In genomic region chr17:57010911-57011235, GRCm38 (mm10) we compare ENCODE assay signal across 7 mouse cellular contexts. TPM values are rescaled to one million over a fixed set of nuclear protein-coding genes. Genes with fewer than 3 reads are reported as not detected.
DNase-seq lines count a peak whose midpoint lies in the region; ATAC-seq and TF ChIP-seq lines count a peak whose summit lies in the region.

No protein-coding gene starts in this region.

- H3K4me1 ChIP-seq in spleen, adult 2 months (ENCODE audit: control insufficient read depth, insufficient read depth, insufficient read length), result peaks cover 4% of the 10 kb centered on the region; the same call in 1 of the 2 replicates
- H3K4me1 ChIP-seq in forebrain, embryonic 11.5 days (replicated peaks; ENCODE audit: control insufficient read depth, insufficient read depth, low read length), result peaks cover 11% of the 10 kb centered on the region
- H3K4me1 ChIP-seq in limb, embryonic 15.5 days, result peaks cover 19% of the 10 kb centered on the region
- peaks cover 6% of the 10 kb centered on the region; the same call in 1 of the 2 replicates for H3K4me1 ChIP-seq in stomach, embryonic 15.5 days

- no peak for DNase-seq in spleen, adult 2 months (ENCODE audit: low read depth in 1 of 2, low spot score in 2 of 2)
- no peak for DNase-seq in spleen, postnatal 10 days (ENCODE audit: low spot score in 2 of 2)
- DNase-seq in forebrain, embryonic 11.5 days (ENCODE audit: low spot score), result no peak
- DNase-seq in cerebellum, adult 18-20 months, result no peak
- no peak for DNase-seq in MN1 (ENCODE audit: low spot score)

- no peak for TF ChIP-seq POLR2A in spleen, adult 2 months (IDR thresholded peaks at IDR 0.05; ENCODE audit: low read depth, low read length)

- no peaks in the 10 kb centered on the region for H3K27me3 ChIP-seq in spleen, adult 2 months (ENCODE audit: control insufficient read depth, insufficient read depth, low read length)
- H3K27me3 ChIP-seq in forebrain, embryonic 11.5 days (ENCODE audit: control insufficient read depth, insufficient read depth, low read length), result no peaks in the 10 kb centered on the region
- no peaks in the 10 kb centered on the region for H3K27me3 ChIP-seq in limb, embryonic 15.5 days
- no peaks in the 10 kb centered on the region for H3K27me3 ChIP-seq in stomach, embryonic 15.5 days (replicated peaks)

- H3K4me3 ChIP-seq in spleen, adult 2 months (ENCODE audit: extremely low read depth, insufficient read depth, insufficient read length), result peak overlapping the region; percentile 98
- peak overlapping the region; percentile 76 for H3K4me3 ChIP-seq in forebrain, embryonic 11.5 days (ENCODE audit: low read depth, low read length)
- peak overlapping the region; percentile 75 for H3K4me3 ChIP-seq in limb, embryonic 15.5 days
- peak overlapping the region; percentile 70 for H3K4me3 ChIP-seq in stomach, embryonic 15.5 days (replicated peaks)

- peak overlapping the region; percentile 89 for H3K27ac ChIP-seq in spleen, adult 2 months (ENCODE audit: insufficient read depth, low read length)
- peak overlapping the region; percentile 46; the same call in 1 of the 2 replicates for H3K27ac ChIP-seq in forebrain, embryonic 11.5 days (ENCODE audit: low read depth, low read length)
- H3K27ac ChIP-seq in limb, embryonic 15.5 days, result peak overlapping the region; percentile 86
- H3K27ac ChIP-seq in stomach, embryonic 15.5 days, result peak overlapping the region; percentile 64

- peaks cover 9% of the 10 kb centered on the region for H3K36me3 ChIP-seq in spleen, adult 2 months (ENCODE audit: control insufficient read depth, insufficient read depth, low read length)
- peaks cover 6% of the 10 kb centered on the region; the same call in 1 of the 2 replicates for H3K36me3 ChIP-seq in forebrain, embryonic 11.5 days (ENCODE audit: control insufficient read depth, insufficient read depth, low read length)
- peaks cover 31% of the 10 kb centered on the region for H3K36me3 ChIP-seq in limb, embryonic 15.5 days
- peaks cover 24% of the 10 kb centered on the region for H3K36me3 ChIP-seq in stomach, embryonic 15.5 days

- ATAC-seq in forebrain, embryonic 11.5 days (replicated peaks; ENCODE audit: low FRiP score), result peak; percentile 47
- ATAC-seq in limb, embryonic 15.5 days (ENCODE audit: insufficient number of reproducible peaks, low FRiP score, low TSS enrichment, low read depth), result peak; percentile 41; the same call in 1 of the 2 replicates
- peak; percentile 15; the same call in 1 of the 2 replicates for ATAC-seq in stomach, embryonic 15.5 days (ENCODE audit: insufficient read depth, low FRiP score, low read depth)

- peak overlapping the region; percentile 77 for H3K4me2 ChIP-seq in forebrain, embryonic 11.5 days (ENCODE audit: low read depth, low read length, severe bottlenecking)
- H3K4me2 ChIP-seq in limb, embryonic 15.5 days, result peak overlapping the region; percentile 81
- H3K4me2 ChIP-seq in stomach, embryonic 15.5 days, result peak overlapping the region; percentile 78

- TF ChIP-seq CTCF in spleen, adult 2 months (IDR thresholded peaks at IDR 0.05; ENCODE audit: extremely low read depth, insufficient read depth, insufficient read length, insufficient replicate concordance), result no peak

- WGBS in spleen, adult 2 months, result under 1% methylated on average over 19 of the region's 19 CpGs
- WGBS in forebrain, embryonic 11.5 days, result under 1% methylated on average over 19 of the region's 19 CpGs
- WGBS in limb, embryonic 15.5 days, result 1% methylated on average over 19 of the region's 19 CpGs
- under 1% methylated on average over 19 of the region's 19 CpGs for WGBS in stomach, embryonic 15.5 days

- H3K9me3 ChIP-seq in forebrain, embryonic 11.5 days (ENCODE audit: control insufficient read depth, low read length), result no peaks in the 10 kb centered on the region
- H3K9me3 ChIP-seq in limb, embryonic 15.5 days, result no peaks in the 10 kb centered on the region
- no peaks in the 10 kb centered on the region for H3K9me3 ChIP-seq in stomach, embryonic 15.5 days

- peak overlapping the region; percentile 80 for H3K9ac ChIP-seq in forebrain, embryonic 11.5 days (ENCODE audit: low read length)
- peak overlapping the region; percentile 79 for H3K9ac ChIP-seq in limb, embryonic 15.5 days
- peak overlapping the region; percentile 70 for H3K9ac ChIP-seq in stomach, embryonic 15.5 days

RNA-seq across cellular contexts. Expression of gene Gtf2f1, which starts 0.2 kb away (rescaled TPM):
- polyA plus RNA-seq in spleen, adult 2 months (2012; rRNA removed), result 18.5 and 26.8 TPM in 2 replicates
- polyA plus RNA-seq in forebrain, embryonic 11.5 days (2014; fragmentation: Nextera tagmentation; extraction: Ambion mirVana), result 77.3 and 82.7 TPM in 2 replicates
- polyA plus RNA-seq in limb, embryonic 15.5 days (2015; fragmentation: Nextera tagmentation; extraction: Ambion mirVana), result 62.0 and 75.6 TPM in 2 replicates
- 58.2 and 61.1 TPM in 2 replicates for polyA plus RNA-seq in stomach, embryonic 15.5 days (2015; fragmentation: Nextera tagmentation; extraction: Ambion mirVana)

RNA-seq across cellular contexts. Expression of gene Gm17949, which starts 0.4 kb away (rescaled TPM):
- polyA plus RNA-seq in spleen, adult 2 months (2012; rRNA removed), result 0.07 and 0.12 TPM in 2 replicates
- 0.27 and 0.39 TPM in 2 replicates for polyA plus RNA-seq in forebrain, embryonic 11.5 days (2014; fragmentation: Nextera tagmentation; extraction: Ambion mirVana)
- 0.37 and 0.40 TPM in 2 replicates for polyA plus RNA-seq in limb, embryonic 15.5 days (2015; fragmentation: Nextera tagmentation; extraction: Ambion mirVana)
- 0.51 and 0.58 TPM in 2 replicates for polyA plus RNA-seq in stomach, embryonic 15.5 days (2015; fragmentation: Nextera tagmentation; extraction: Ambion mirVana)

RNA-seq across cellular contexts. Expression of gene Pspn, which starts 11.1 kb away (rescaled TPM):
- not detected in 2 replicates for polyA plus RNA-seq in spleen, adult 2 months (2012; rRNA removed)
- polyA plus RNA-seq in forebrain, embryonic 11.5 days (2014; fragmentation: Nextera tagmentation; extraction: Ambion mirVana), result 0.76 TPM in 1 of 2 replicates, not detected in the other
- 0.42 TPM in 1 of 2 replicates, not detected in the other for polyA plus RNA-seq in limb, embryonic 15.5 days (2015; fragmentation: Nextera tagmentation; extraction: Ambion mirVana)
- 0.32 and 0.43 TPM in 2 replicates for polyA plus RNA-seq in stomach, embryonic 15.5 days (2015; fragmentation: Nextera tagmentation; extraction: Ambion mirVana)

RNA-seq across cellular contexts. Expression of gene Alkbh7, which starts 13.7 kb away (rescaled TPM):
- polyA plus RNA-seq in spleen, adult 2 months (2012; rRNA removed), result 20.3 and 22.3 TPM in 2 replicates
- 29.3 and 34.8 TPM in 2 replicates for polyA plus RNA-seq in forebrain, embryonic 11.5 days (2014; fragmentation: Nextera tagmentation; extraction: Ambion mirVana)
- 36.3 and 39.0 TPM in 2 replicates for polyA plus RNA-seq in limb, embryonic 15.5 days (2015; fragmentation: Nextera tagmentation; extraction: Ambion mirVana)
- polyA plus RNA-seq in stomach, embryonic 15.5 days (2015; fragmentation: Nextera tagmentation; extraction: Ambion mirVana), result 36.6 and 38.9 TPM in 2 replicates

RNA-seq across cellular contexts. Expression of gene Khsrp, which starts 20.4 kb away (rescaled TPM):
- 82.8 and 119 TPM in 2 replicates for polyA plus RNA-seq in spleen, adult 2 months (2012; rRNA removed)
- polyA plus RNA-seq in forebrain, embryonic 11.5 days (2014; fragmentation: Nextera tagmentation; extraction: Ambion mirVana), result 62.9 and 67.6 TPM in 2 replicates
- 24.2 and 35.9 TPM in 2 replicates for polyA plus RNA-seq in limb, embryonic 15.5 days (2015; fragmentation: Nextera tagmentation; extraction: Ambion mirVana)
- polyA plus RNA-seq in stomach, embryonic 15.5 days (2015; fragmentation: Nextera tagmentation; extraction: Ambion mirVana), result 39.4 and 41.0 TPM in 2 replicates
